Mouse (Mus musculus) liver, embryonic 15.5 days (tissue): ENCODE measurements around the gene Slpi. TPM values are rescaled to one million over a fixed set of nuclear protein-coding genes. Genes with fewer than 3 reads are reported as not detected.

ENCODE experiments used
- ATAC-seq: fragments of 200-750 bp; cut with Nextera tagmentation; 2 replicates; pipeline ENCODE4 v1.8.0; 2017; ENCODE audit warnings: moderate number of reproducible peaks, mild to moderate bottlenecking, moderate library complexity; ENCODE audit not compliant: insufficient read depth
- H3K27ac ChIP-seq: fragments of 300-500 bp; sonication (generic); replicated peaks from 2 replicates; pipeline ENCODE4 v1.5.1; 2015; ENCODE audit warnings: mild to moderate bottlenecking, inconsistent platforms
- H3K27me3 ChIP-seq: fragments of 300-500 bp; sonication (generic); 2 replicates; pipeline ENCODE4 v1.6.1; 2015; ENCODE audit warnings: mild to moderate bottlenecking, inconsistent platforms
- H3K36me3 ChIP-seq: fragments of 300-500 bp; sonication (generic); replicated peaks from 2 replicates; pipeline ENCODE4 v1.6.1; 2015; ENCODE audit warnings: moderate library complexity, mild to moderate bottlenecking, inconsistent platforms
- H3K4me1 ChIP-seq: fragments of 300-500 bp; sonication (generic); replicated peaks from 2 replicates; pipeline ENCODE4 v1.6.1; 2015; ENCODE audit warnings: inconsistent platforms
- H3K4me2 ChIP-seq: fragments of 300-500 bp; sonication (generic); 2 replicates; pipeline ENCODE4 v1.6.1; 2015; ENCODE audit warnings: moderate library complexity, mild to moderate bottlenecking, inconsistent platforms
- H3K4me3 ChIP-seq: fragments of 300-500 bp; sonication (generic); replicated peaks from 2 replicates; pipeline ENCODE4 v1.5.1; 2015; ENCODE audit warnings: mild to moderate bottlenecking, inconsistent platforms
- H3K9ac ChIP-seq: fragments of 300-500 bp; sonication (generic); 2 replicates; pipeline ENCODE4 v1.6.1; 2015; ENCODE audit warnings: moderate library complexity, mild to moderate bottlenecking, inconsistent platforms
- H3K9me3 ChIP-seq: fragments of 300-500 bp; sonication (generic); replicated peaks from 2 replicates; pipeline ENCODE4 v1.6.1; 2016; ENCODE audit warnings: inconsistent platforms
- WGBS: fragments of 180-500 bp; shearing (Covaris S2); methylation state at CpG from one replicate; pipeline ENCODE4 v1.1.7; 2015; ENCODE audit warnings: mixed read lengths; ENCODE audit not compliant: insufficient replicate concordance; 5-methylcytosine and 5-hydroxymethylcytosine counted together
- polyA plus RNA-seq: library from polyadenylated mRNA; unstranded; fragments of >200 nt; fragmentation: Nextera tagmentation; extraction: Ambion mirVana; gene quantifications from 2 replicates; pipeline ENCODE4 v1.2.1, GENCODE M21; 2015

Slpi gene
- polyA plus RNA-seq, 1 experiment from 2014 or later = 21.3 TPM

- Histone ChIP-seq H3K4me1 (no peaks in the 10 kb centered on the region), H3K4me2 (no peak overlapping the region), H3K9ac (no peak overlapping the region), H3K27ac (no peak overlapping the region), H3K4me3 (no peak overlapping the region), H3K9me3 (no peaks in the 10 kb centered on the region), H3K27me3 (no peaks in the 10 kb centered on the region), H3K36me3 (no peaks in the 10 kb centered on the region)
- no peak for ATAC-seq
- whole genome bisulfite sequencing = 65% methylated on average over 15 of the region's 15 CpGs
These were observed 11.1 kb downstream of the Slpi start for GRCm38 (mm10) chr2:164377478-164378426.

GRCm38 (mm10) chr2:164373187-164373586 lies 15.7 kb downstream of the Slpi start:
- Histone ChIP-seq H3K4me3 (no peak overlapping the region), H3K36me3 (no peaks in the 10 kb centered on the region), H3K4me2 (no peak overlapping the region), H3K27ac (no peak overlapping the region), H3K9ac (no peak overlapping the region), H3K9me3 (no peaks in the 10 kb centered on the region), H3K4me1 (no peaks in the 10 kb centered on the region), H3K27me3 (no peaks in the 10 kb centered on the region)
- no peak for ATAC-seq
- WGBS = 29% methylated on average over 4 of the region's 4 CpGs

GRCm38 (mm10) chr2:164372408-164373053 lies 16.4 kb downstream of the Slpi start:
- H3K36me3 ChIP-seq = no peaks in the 10 kb centered on the region
- H3K9me3 ChIP-seq = no peaks in the 10 kb centered on the region
- no peak for ATAC-seq
- H3K4me1 ChIP-seq = no peaks in the 10 kb centered on the region
- 9% methylated on average over 3 of the region's 3 CpGs for WGBS
- no peak overlapping the region for H3K9ac ChIP-seq
- no peaks in the 10 kb centered on the region for H3K27me3 ChIP-seq
- no peak overlapping the region for H3K27ac ChIP-seq
- H3K4me3 ChIP-seq = no peak overlapping the region
- H3K4me2 ChIP-seq = no peak overlapping the region

GRCm38 (mm10) chr2:164371371-164371770 lies 17.5 kb downstream of the Slpi start:
- Histone ChIP-seq H3K27me3 (no peaks in the 10 kb centered on the region), H3K27ac (no peak overlapping the region), H3K9ac (no peak overlapping the region), H3K4me3 (no peak overlapping the region), H3K4me1 (no peaks in the 10 kb centered on the region), H3K9me3 (no peaks in the 10 kb centered on the region), H3K4me2 (no peak overlapping the region), H3K36me3 (no peaks in the 10 kb centered on the region)
- WGBS = 64% methylated on average over 3 of the region's 3 CpGs
- ATAC-seq = no peak

- Histone ChIP-seq H3K36me3 (no peaks in the 10 kb centered on the region), H3K27ac (no peak overlapping the region), H3K27me3 (no peaks in the 10 kb centered on the region), H3K4me3 (no peak overlapping the region), H3K9me3 (no peaks in the 10 kb centered on the region), H3K4me1 (no peaks in the 10 kb centered on the region), H3K9ac (no peak overlapping the region), H3K4me2 (no peak overlapping the region)
- 51% methylated on average over 6 of the region's 6 CpGs for WGBS
- no peak for ATAC-seq
These were observed 20.2 kb downstream of the Slpi start for GRCm38 (mm10) chr2:164368620-164369105.

GRCm38 (mm10) chr2:164366947-164367346 lies 21.9 kb downstream of the Slpi start:
- Histone ChIP-seq H3K36me3 (no peaks in the 10 kb centered on the region), H3K9me3 (no peaks in the 10 kb centered on the region), H3K4me1 (no peaks in the 10 kb centered on the region), H3K9ac (no peak overlapping the region), H3K27me3 (no peaks in the 10 kb centered on the region), H3K4me2 (no peak overlapping the region), H3K27ac (no peak overlapping the region), H3K4me3 (no peak overlapping the region)
- 60% methylated on average over 3 of the region's 3 CpGs for WGBS
- no peak for ATAC-seq

- H3K4me2 ChIP-seq = 0 out of 2 replicates have a peak overlapping the region, but pooled peaks have one; percentile 13
- H3K9ac ChIP-seq = no peak overlapping the region
- H3K27me3 ChIP-seq = 0 out of 2 replicates have a peak, but pooled peaks cover 6% of the 10 kb centered on the region
- no peaks in the 10 kb centered on the region for H3K4me1 ChIP-seq
- WGBS = 21% methylated on average over 13 of the region's 13 CpGs
- no peak overlapping the region for H3K4me3 ChIP-seq
- no peaks in the 10 kb centered on the region for H3K9me3 ChIP-seq
- ATAC-seq = no peak
- no peak overlapping the region for H3K27ac ChIP-seq
- H3K36me3 ChIP-seq = no peaks in the 10 kb centered on the region
These were observed 27.8 kb downstream of the Slpi start for GRCm38 (mm10) chr2:164360974-164361657.

- no peak for ATAC-seq
- Histone ChIP-seq H3K27me3 (0 out of 2 replicates have a peak, but pooled peaks cover 6% of the 10 kb centered on the region), H3K9ac (no peak overlapping the region), H3K9me3 (no peaks in the 10 kb centered on the region), H3K36me3 (no peaks in the 10 kb centered on the region), H3K4me2 (no peak overlapping the region), H3K4me1 (no peaks in the 10 kb centered on the region), H3K4me3 (no peak overlapping the region), H3K27ac (no peak overlapping the region)
- WGBS = 56% methylated on average over 5 of the region's 5 CpGs
These were observed 29.2 kb downstream of the Slpi start for GRCm38 (mm10) chr2:164359668-164360067.

- Histone ChIP-seq H3K27ac (no peak overlapping the region), H3K36me3 (no peaks in the 10 kb centered on the region), H3K9ac (no peak overlapping the region), H3K4me3 (no peak overlapping the region), H3K4me1 (no peaks in the 10 kb centered on the region), H3K9me3 (no peaks in the 10 kb centered on the region), H3K4me2 (no peak overlapping the region), H3K27me3 (0 out of 2 replicates have a peak, but pooled peaks cover 6% of the 10 kb centered on the region)
- 63% methylated on average over 5 of the region's 5 CpGs for WGBS
- no peak for ATAC-seq
These were observed 29.9 kb downstream of the Slpi start for GRCm38 (mm10) chr2:164359031-164359430.

- Histone ChIP-seq H3K4me3 (no peak overlapping the region), H3K9me3 (no peaks in the 10 kb centered on the region), H3K27me3 (0 out of 2 replicates have a peak, but pooled peaks cover 6% of the 10 kb centered on the region), H3K27ac (no peak overlapping the region), H3K9ac (no peak overlapping the region), H3K4me2 (no peak overlapping the region), H3K4me1 (no peaks in the 10 kb centered on the region), H3K36me3 (no peaks in the 10 kb centered on the region)
- 61% methylated on average over 3 of the region's 3 CpGs for WGBS
- no peak for ATAC-seq
These were observed 30.5 kb downstream of the Slpi start for GRCm38 (mm10) chr2:164358373-164358772.
